Mouse (Mus musculus) embryonic facial prominence, embryonic 12.5 days (tissue): ENCODE measurements around the gene Fbxo9. TPM values are rescaled to one million over a fixed set of nuclear protein-coding genes. Genes with fewer than 3 reads are reported as not detected.

Source experiments
- polyA plus RNA-seq: library from polyadenylated mRNA; unstranded; fragments of >200 nt; fragmentation: Nextera tagmentation; extraction: Ambion mirVana; gene quantifications from 2 replicates; pipeline ENCODE4 v1.2.1, GENCODE M21; 2016

Fbxo9 gene
- polyA plus RNA-seq, 1 experiment from 2014 or later = 43.1 TPM

Other genes with a start within 250 kb of the Fbxo9 start
- 74.7 and 76.7 TPM in 2 replicates for gene Elovl5, start 191.7 kb downstream of the Fbxo9 start, polyA plus RNA-seq
- 0.10 and 0.18 TPM in 2 replicates for gene Gcm1, start 57.1 kb downstream of the Fbxo9 start, polyA plus RNA-seq
- 32.0 and 33.1 TPM in 2 replicates for gene Ick, start 127 bp upstream of the Fbxo9 start, polyA plus RNA-seq
- gene Gsta4, start 73.7 kb upstream of the Fbxo9 start, polyA plus RNA-seq = 100.0 and 102 TPM in 2 replicates
- gene Gsta1, start 121.6 kb upstream of the Fbxo9 start, polyA plus RNA-seq = not detected in 2 replicates
- gene Gm3776, start 148.1 kb upstream of the Fbxo9 start, polyA plus RNA-seq = 0.19 TPM in 1 of 2 replicates, not detected in the other
- gene Gm10639, start 180.9 kb upstream of the Fbxo9 start, polyA plus RNA-seq = not detected in 2 replicates
- not detected in 2 replicates for gene Omt2a, start 205.7 kb upstream of the Fbxo9 start, polyA plus RNA-seq
- not detected in 2 replicates for gene Omt2b, start 218.5 kb upstream of the Fbxo9 start, polyA plus RNA-seq
- not detected in 2 replicates for gene Gsta2, start 246.7 kb upstream of the Fbxo9 start, polyA plus RNA-seq